Mouse (Mus musculus) CH12.LX (cell line): ENCODE data around the gene Dnase2a. TPM values are rescaled to one million over a fixed set of nuclear protein-coding genes. Genes with fewer than 3 reads are reported as not detected.

ENCODE experiments used
- DNase-seq: peaks from one replicate; pipeline ENCODE4 v3.0.0-alpha.2; 2013; ENCODE audit errors: extremely low read depth
- H3K27ac ChIP-seq: 2 replicates; pipeline ENCODE4 v1.5.1; 2012; ENCODE audit warnings: low read depth, mild to moderate bottlenecking, control low read depth, moderate library complexity; ENCODE audit not compliant: insufficient read depth
- H3K27me3 ChIP-seq: replicated peaks from 2 replicates; pipeline ENCODE3; 2012; ENCODE audit warnings: inconsistent platforms
- H3K36me3 ChIP-seq, 2 experiments: replicated peaks in 1 of 2; 2 replicates each; pipeline versions ENCODE3 to v1.6.1; 2012; ENCODE audit warnings: inconsistent platforms in 1 of 2, low read length in 1 of 2, mild to moderate bottlenecking in 1 of 2, mixed read lengths in 1 of 2, moderate library complexity in 1 of 2; ENCODE audit not compliant: control insufficient read depth in 1 of 2, insufficient read depth in 1 of 2
- H3K4me1 ChIP-seq, 2 experiments: 2 replicates each; pipeline ENCODE4 v1.6.1; 2012; ENCODE audit warnings: inconsistent platforms in 1 of 2, moderate library complexity in 1 of 2; ENCODE audit not compliant: insufficient read depth in 2 of 2, control insufficient read depth in 1 of 2
- H3K4me2 ChIP-seq: 2 replicates; pipeline ENCODE4 v1.6.1; 2012; ENCODE audit warnings: low read depth, mild to moderate bottlenecking, control low read depth; ENCODE audit not compliant: poor library complexity, insufficient read depth, severe bottlenecking
- H3K4me3 ChIP-seq, 3 experiments: fragments of 150-350 bp in 1 of 3; sonication (generic) in 1 of 3; replicated peaks in 1 of 3; 2 replicates each; pipeline versions ENCODE3 to v1.5.1; 2011 to 2012; ENCODE audit warnings: low read depth in 2 of 3, low read length in 2 of 3, mild to moderate bottlenecking in 2 of 3, moderate library complexity in 2 of 3, control low read depth in 1 of 3, improper control_type of control experiment in 1 of 3, inconsistent platforms in 1 of 3, mixed read lengths in 1 of 3; ENCODE audit not compliant: poor library complexity in 1 of 3
- H3K79me2 ChIP-seq: replicated peaks from 2 replicates; pipeline ENCODE4 v1.6.1; 2012; ENCODE audit warnings: mild to moderate bottlenecking, moderate library complexity; ENCODE audit not compliant: control insufficient read depth, poor library complexity, insufficient read depth, severe bottlenecking; ENCODE audit errors: extremely low read depth
- H3K9ac ChIP-seq: 2 replicates; pipeline ENCODE4 v1.6.1; 2012; ENCODE audit warnings: low read depth, mild to moderate bottlenecking, control low read depth, moderate library complexity; ENCODE audit not compliant: insufficient read depth
- H3K9me3 ChIP-seq: replicated peaks from 2 replicates; pipeline ENCODE3; 2012; ENCODE audit warnings: low read length, inconsistent platforms, mixed read lengths
- BHLHE40 ChIP-seq: IDR thresholded peaks from 2 replicates; pipeline ENCODE4 v1.6.1; 2011; ENCODE audit warnings: mild to moderate bottlenecking, low read depth, low read length, improper control_type of control experiment
- CTCF ChIP-seq, 2 experiments: IDR thresholded peaks in 1 of 2; conservative IDR thresholded peaks in 1 of 2; 2 replicates each; pipeline ENCODE4 v1.5.1; 2011 to 2012; ENCODE audit warnings: low read depth in 2 of 2, low read length in 2 of 2, improper control_type of control experiment in 1 of 2, inconsistent platforms in 1 of 2, mild to moderate bottlenecking in 1 of 2, moderate library complexity in 1 of 2
- ELF1 ChIP-seq: IDR thresholded peaks from 2 replicates; pipeline ENCODE4 v1.6.1; 2014; ENCODE audit warnings: low read depth, mild to moderate bottlenecking, inconsistent platforms, low read length, improper control_type of control experiment
- GABPA ChIP-seq: IDR thresholded peaks from 2 replicates; pipeline ENCODE4 v1.6.1; 2012; ENCODE audit warnings: low read depth, low read length, improper control_type of control experiment, inconsistent platforms; ENCODE audit not compliant: insufficient replicate concordance
- HCFC1 ChIP-seq: IDR thresholded peaks from 2 replicates; pipeline ENCODE4 v1.6.1; 2012; ENCODE audit warnings: low read depth, mild to moderate bottlenecking, inconsistent platforms, low read length, improper control_type of control experiment
- KAT2A ChIP-seq: IDR thresholded peaks from 2 replicates; pipeline ENCODE4 v1.6.1; 2012; ENCODE audit warnings: low read length, improper control_type of control experiment, inconsistent platforms; ENCODE audit not compliant: insufficient replicate concordance
- MAFK ChIP-seq: IDR thresholded peaks from 2 replicates; pipeline ENCODE4 v1.6.1; 2011; ENCODE audit warnings: low read length, improper control_type of control experiment; ENCODE audit not compliant: insufficient replicate concordance
- MAZ ChIP-seq: IDR thresholded peaks from 2 replicates; pipeline ENCODE4 v1.6.1; 2012; ENCODE audit warnings: low read depth, mild to moderate bottlenecking, inconsistent platforms, low read length, improper control_type of control experiment, moderate library complexity
- MEF2A ChIP-seq: IDR thresholded peaks from 2 replicates; pipeline ENCODE4 v1.6.1; 2014; ENCODE audit warnings: low read depth, mild to moderate bottlenecking, inconsistent platforms, low read length, improper control_type of control experiment, borderline replicate concordance
- NRF1 ChIP-seq: IDR thresholded peaks from 2 replicates; pipeline ENCODE4 v1.6.1; 2014; ENCODE audit warnings: low read depth, mild to moderate bottlenecking, inconsistent platforms, low read length, improper control_type of control experiment, moderate library complexity
- PAX5 ChIP-seq: IDR thresholded peaks from 2 replicates; pipeline ENCODE4 v1.6.1; 2012; ENCODE audit warnings: low read length, inconsistent platforms, mixed read lengths
- POLR2AphosphoS2 ChIP-seq: IDR thresholded peaks from 2 replicates; pipeline ENCODE4 v1.6.1; 2011; ENCODE audit warnings: low read depth, low read length, improper control_type of control experiment
- RCOR1 ChIP-seq: conservative IDR thresholded peaks from 2 replicates; pipeline ENCODE4 v1.6.1; 2012; ENCODE audit warnings: low read depth, mild to moderate bottlenecking, inconsistent platforms, low read length, improper control_type of control experiment
- TBP ChIP-seq: conservative IDR thresholded peaks from 2 replicates; pipeline ENCODE4 v1.6.1; 2011; ENCODE audit warnings: low read depth, low read length, improper control_type of control experiment
- TCF12 ChIP-seq: IDR thresholded peaks from 2 replicates; pipeline ENCODE4 v1.6.1; 2014; ENCODE audit warnings: low read depth, mild to moderate bottlenecking, inconsistent platforms, low read length, improper control_type of control experiment
- UBTF ChIP-seq: IDR thresholded peaks from 2 replicates; pipeline ENCODE4 v1.6.1; 2012; ENCODE audit warnings: low read depth, mild to moderate bottlenecking, inconsistent platforms, low read length, improper control_type of control experiment, moderate library complexity
- USF2 ChIP-seq: conservative IDR thresholded peaks from 2 replicates; pipeline ENCODE4 v1.6.1; 2011; ENCODE audit warnings: low read depth, low read length, improper control_type of control experiment
- ZC3H11A ChIP-seq: IDR thresholded peaks from 2 replicates; pipeline ENCODE4 v1.6.1; 2012; ENCODE audit warnings: low read depth, mild to moderate bottlenecking, inconsistent platforms, low read length, improper control_type of control experiment
- ZMIZ1 ChIP-seq: IDR thresholded peaks from 2 replicates; pipeline ENCODE4 v1.6.1; 2012; ENCODE audit warnings: low read depth, mild to moderate bottlenecking, inconsistent platforms, low read length, improper control_type of control experiment
- ZNF384 ChIP-seq: IDR thresholded peaks from 2 replicates; pipeline ENCODE4 v1.6.1; 2012; ENCODE audit warnings: low read depth, low read length, improper control_type of control experiment, inconsistent platforms
- dilution Hi-C: fragments of 300-500 bp; cut with MboI; formaldehyde crosslinking; loops from 2 replicates; pipeline ENCODE4 v1.14.3; 2020; ENCODE audit warnings: low sequenced_read_pairs; ENCODE audit not compliant: extremely low pct_unique_long_range_greater_than_20kb, extremely low pct_ligation_motif_present
- in situ Hi-C: fragments of 300-500 bp; cut with MboI; formaldehyde crosslinking; loops from 3 replicates; pipeline ENCODE4 v1.14.3; 2019; ENCODE audit warnings: low sequenced_read_pairs, low pct_ligation_motif_present, low pct_unique_long_range_greater_than_20kb, mixed read lengths
- polyA plus RNA-seq: library from polyadenylated mRNA; unstranded; fragments of >175 nt; gene quantifications from 2 replicates; pipeline ENCODE4 v1.2.1, GENCODE M21; 2012; ENCODE audit warnings: low read depth; ENCODE audit not compliant: insufficient read length
- total RNA-seq, 2 experiments: library from RNA; depleted of rRNA; stranded (reverse); fragments of 300-350 nt in 1 of 2; fragments of >200 nt in 1 of 2; gene quantifications; 2 replicates each; pipeline ENCODE4 v1.2.3; 2012 to 2014

Gene Dnase2a
- total and polyA plus RNA-seq, 3 experiments = 12.8 to 25.4 (median 15.0) TPM

- no peak for TF ChIP-seq BHLHE40
- no peak for TF ChIP-seq HCFC1
- H3K4me1 ChIP-seq = peaks cover 6 to 12% of the 10 kb centered on the region in 2 experiments
- peaks cover 12 to 61% of the 10 kb centered on the region in 2 experiments for H3K36me3 ChIP-seq
- no peaks in the 10 kb centered on the region for H3K79me2 ChIP-seq
- H3K27ac ChIP-seq = no peak overlapping the region
- no peaks in the 10 kb centered on the region for H3K27me3 ChIP-seq
- no peak overlapping the region for H3K9ac ChIP-seq
- in situ Hi-C loops (no loop called here), dilution Hi-C loops (no loop called here)
- no peak overlapping the region for H3K4me3 ChIP-seq
- no peak for DNase-seq
- peaks cover 13% of the 10 kb centered on the region for H3K9me3 ChIP-seq
- no peak overlapping the region for H3K4me2 ChIP-seq
These were observed 5.1 kb downstream of the Dnase2a start for GRCm38 (mm10) chr8:84913502-84913900.

- Histone ChIP-seq H3K9me3 (peaks cover 13% of the 10 kb centered on the region), H3K27me3 (no peaks in the 10 kb centered on the region), H3K79me2 (no peaks in the 10 kb centered on the region), H3K27ac (no peak overlapping the region), H3K36me3 (peaks cover 12 to 61% of the 10 kb centered on the region in 2 experiments), H3K4me1 (peaks cover 6 to 12% of the 10 kb centered on the region in 2 experiments), H3K9ac (no peak overlapping the region), H3K4me2 (no peak overlapping the region), H3K4me3 (no peak overlapping the region)
- in situ Hi-C loops = no loop called here
- TF ChIP-seq GABPA (no peak), CTCF (conservative IDR thresholded peaks at IDR 0.05 in 1 of 2, IDR thresholded peaks at IDR 0.05 in 1 of 2; ENCODE audit: low read depth in 2 of 2, low read length in 2 of 2) (peak in 1 of 2 experiments; percentile 44; a peak in 2 of 4 replicates)
- DNase-seq = peak; percentile 48
- dilution Hi-C loops = no loop called here
These were observed 5.6 kb downstream of the Dnase2a start for GRCm38 (mm10) chr8:84913960-84914359.

- no peaks in the 10 kb centered on the region for H3K27me3 ChIP-seq
- peaks cover 0 to under 1% of the 10 kb centered on the region in 2 experiments; a peak in 1 of 4 replicates for H3K4me1 ChIP-seq
- in situ Hi-C loops (no loop called here), dilution Hi-C loops (no loop called here)
- TF ChIP-seq ZC3H11A = no peak
- no peak for TF ChIP-seq TBP
- no peak for TF ChIP-seq TCF12
- TF ChIP-seq ZNF384 = no peak
- no peak for TF ChIP-seq USF2
- TF ChIP-seq POLR2AphosphoS2 = no peak
- TF ChIP-seq MAFK = no peak
- no peak for TF ChIP-seq ELF1
- TF ChIP-seq CTCF (conservative IDR thresholded peaks at IDR 0.05 in 1 of 2, IDR thresholded peaks at IDR 0.05 in 1 of 2; ENCODE audit: low read depth in 2 of 2, low read length in 2 of 2) = no peak
- TF ChIP-seq NRF1 = no peak
- no peak for TF ChIP-seq GABPA
- TF ChIP-seq MEF2A = no peak
- TF ChIP-seq ZMIZ1 = no peak
- TF ChIP-seq BHLHE40 = no peak
- no peak for TF ChIP-seq UBTF
- TF ChIP-seq KAT2A = no peak
- no peak for TF ChIP-seq MAZ
- TF ChIP-seq RCOR1 = no peak
- TF ChIP-seq PAX5 = no peak
- no peak overlapping the region for H3K4me2 ChIP-seq
- H3K9ac ChIP-seq = no peak overlapping the region
- DNase-seq = no peak
- no peak overlapping the region for H3K27ac ChIP-seq
- H3K79me2 ChIP-seq = no peaks in the 10 kb centered on the region
- H3K9me3 ChIP-seq = peaks cover 13% of the 10 kb centered on the region
- H3K4me3 ChIP-seq = no peak overlapping the region
- H3K36me3 ChIP-seq = peaks cover 12 to 53% of the 10 kb centered on the region in 2 experiments
These were observed 6.9 kb downstream of the Dnase2a start for GRCm38 (mm10) chr8:84915269-84915668.
